Mouse (Mus musculus): ENCODE measurements at regions not wholly inside any gene's neighbourhood (a gene's known extent, or its start where the extent isn't known, plus 50 kb on each side); places are given as distances from the start of the nearest gene placed in this dataset.

- in situ Hi-C loops (cut with MboI), result no loop called here
Observed at GRCm38 (mm10) chr1:137927953-137928352, 247.6 kb downstream of the Ptprc start.

- in situ Hi-C loops (cut with MboI), result no loop called here
Observed at GRCm38 (mm10) chr1:137926326-137926725, 249.2 kb downstream of the Ptprc start.

GRCm38 (mm10) chr1:137924156-137924555 lies 251.4 kb downstream of the Ptprc start:
- in situ Hi-C loops (cut with MboI), result no loop called here

GRCm38 (mm10) chr1:137923705-137924104 lies 251.8 kb downstream of the Ptprc start:
- in situ Hi-C loops (cut with MboI), result no loop called here

GRCm38 (mm10) chr1:137922769-137923168 lies 252.7 kb downstream of the Ptprc start:
- in situ Hi-C loops (cut with MboI), result no loop called here

- in situ Hi-C loops (cut with MboI), result no loop called here
Observed at GRCm38 (mm10) chr1:137921592-137921991, 253.9 kb downstream of the Ptprc start.

GRCm38 (mm10) chr1:137919739-137920563 lies 255.6 kb downstream of the Ptprc start:
- in situ Hi-C loops (cut with MboI), result no loop called here

- in situ Hi-C loops (cut with MboI), result no loop called here
Observed at GRCm38 (mm10) chr1:137917449-137917848, 258.1 kb downstream of the Ptprc start.

- in situ Hi-C loops (cut with MboI), result no loop called here
Observed at GRCm38 (mm10) chr1:137906883-137907282, 268.6 kb downstream of the Ptprc start.

- in situ Hi-C loops (cut with MboI), result no loop called here
Observed at GRCm38 (mm10) chr1:137906477-137906876, 269.0 kb downstream of the Ptprc start.

- in situ Hi-C loops (cut with MboI), result no loop called here
Observed at GRCm38 (mm10) chr1:137905566-137905965, 269.9 kb downstream of the Ptprc start.

- in situ Hi-C loops (cut with MboI), result no loop called here
Observed at GRCm38 (mm10) chr1:137903351-137903750, 272.2 kb downstream of the Ptprc start.

GRCm38 (mm10) chr1:137902859-137903258 lies 272.6 kb downstream of the Ptprc start:
- in situ Hi-C loops (cut with MboI), result no loop called here

GRCm38 (mm10) chr1:137901996-137902395 lies 273.5 kb downstream of the Ptprc start:
- in situ Hi-C loops (cut with MboI), result no loop called here

- in situ Hi-C loops (cut with MboI), result no loop called here
Observed at GRCm38 (mm10) chr1:137901211-137901610, 274.3 kb downstream of the Ptprc start.

- in situ Hi-C loops (cut with MboI), result no loop called here
Observed at GRCm38 (mm10) chr1:137900621-137901071, 274.9 kb downstream of the Ptprc start.

GRCm38 (mm10) chr1:137899916-137900601 lies 275.4 kb downstream of the Ptprc start:
- in situ Hi-C loops (cut with MboI), result no loop called here

- in situ Hi-C loops (cut with MboI), result no loop called here
Observed at GRCm38 (mm10) chr1:137899305-137899704, 276.2 kb downstream of the Ptprc start.

GRCm38 (mm10) chr1:137898891-137899290 lies 276.6 kb downstream of the Ptprc start:
- in situ Hi-C loops (cut with MboI), result no loop called here

GRCm38 (mm10) chr1:137898397-137898796 lies 277.1 kb downstream of the Ptprc start:
- in situ Hi-C loops (cut with MboI), result no loop called here

GRCm38 (mm10) chr1:137881656-137882055 lies 293.9 kb downstream of the Ptprc start:
- in situ Hi-C loops (cut with MboI), result no loop called here

- in situ Hi-C loops (cut with MboI), result no loop called here
Observed at GRCm38 (mm10) chr1:137874361-137874760, 301.1 kb downstream of the Ptprc start.

- in situ Hi-C loops (cut with MboI), result no loop called here
Observed at GRCm38 (mm10) chr1:137873628-137874027, 301.9 kb downstream of the Ptprc start.

Data from mature B cell (primary cell).